Mouse (Mus musculus) limb, embryonic 12.5 days (tissue): ENCODE data around the gene Clec2i. TPM values are rescaled to one million over a fixed set of nuclear protein-coding genes. Genes with fewer than 3 reads are reported as not detected.
A peak's percentile ranks its signal among the peaks of the same experiment; 100 is the strongest.
"Not testable (repeated sequence)": the region's sequence is repeated elsewhere in the genome, so short reads cannot be mapped to it uniquely, and the experiment has no call there.

Experiments
- ATAC-seq: fragments of 200-750 bp; cut with Nextera tagmentation; 2 replicates; pipeline ENCODE4 v1.8.0; 2017; ENCODE audit warnings: low read depth, moderate TSS enrichment; ENCODE audit not compliant: insufficient number of reproducible peaks, insufficient read depth, low FRiP score, low TSS enrichment
- H3K27ac ChIP-seq: fragments of 300-500 bp; sonication (generic); 2 replicates; pipeline ENCODE4 v1.5.1; 2016; ENCODE audit warnings: mild to moderate bottlenecking, moderate library complexity
- H3K27me3 ChIP-seq: fragments of 300-500 bp; sonication (generic); 2 replicates; pipeline ENCODE4 v1.6.1; 2016; ENCODE audit warnings: mild to moderate bottlenecking, moderate library complexity
- H3K36me3 ChIP-seq: fragments of 300-500 bp; sonication (generic); 2 replicates; pipeline ENCODE4 v1.6.1; 2016; ENCODE audit warnings: mild to moderate bottlenecking, moderate library complexity
- H3K4me1 ChIP-seq: fragments of 300-500 bp; sonication (generic); replicated peaks from 2 replicates; pipeline ENCODE4 v1.6.1; 2016
- H3K4me2 ChIP-seq: fragments of 300-500 bp; sonication (generic); 2 replicates; pipeline ENCODE4 v1.6.1; 2016; ENCODE audit warnings: mild to moderate bottlenecking, moderate library complexity
- H3K4me3 ChIP-seq: fragments of 300-500 bp; sonication (generic); replicated peaks from 2 replicates; pipeline ENCODE4 v1.5.1; 2016; ENCODE audit warnings: mild to moderate bottlenecking
- H3K9ac ChIP-seq: fragments of 300-500 bp; sonication (generic); replicated peaks from 2 replicates; pipeline ENCODE4 v1.6.1; 2016; ENCODE audit warnings: mild to moderate bottlenecking, moderate library complexity
- H3K9me3 ChIP-seq: fragments of 300-500 bp; sonication (generic); 2 replicates; pipeline ENCODE4 v1.6.1; 2016; ENCODE audit warnings: mild to moderate bottlenecking, moderate library complexity
- WGBS: fragments of 180-500 bp; shearing (Covaris S2); methylation state at CpG from one replicate; pipeline ENCODE4 v1.1.7; 2016; 5-methylcytosine and 5-hydroxymethylcytosine counted together
- microRNA-seq: library from miRNA; unstranded; fragments of <30 nt; microRNA quantifications from one replicate; pipeline ENCODE4, GENCODE M21; 2017
- polyA plus RNA-seq: library from polyadenylated mRNA; unstranded; fragments of >200 nt; fragmentation: Nextera tagmentation; extraction: Ambion mirVana; gene quantifications from 2 replicates; pipeline ENCODE4 v1.2.1, GENCODE M21; 2016

The Clec2i gene
- polyA plus RNA-seq, 1 experiment from 2014 or later = not detected

DNA sequence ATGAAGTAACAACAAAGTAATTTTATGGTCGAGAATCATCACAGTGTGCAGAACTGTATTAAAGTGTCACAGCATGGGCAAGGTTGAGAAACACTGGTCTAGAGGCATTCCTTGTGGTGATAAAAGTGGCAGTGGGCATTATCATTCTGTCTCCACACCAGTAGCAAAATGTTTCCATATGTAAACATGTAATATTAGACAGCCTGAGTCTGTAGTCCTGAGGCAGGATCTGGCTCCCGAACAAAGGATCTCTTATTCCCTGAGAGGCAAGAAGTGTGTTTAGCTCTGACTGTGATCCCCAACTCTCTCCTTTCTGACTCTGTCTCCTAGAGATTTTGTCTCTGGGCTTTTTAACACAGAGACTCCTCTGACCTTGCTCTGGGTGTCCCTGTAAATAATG lies 45.7 kb downstream of the Clec2i start:
- Histone ChIP-seq H3K27ac (peak overlapping the region; percentile 64; the same call in 1 of the 2 replicates), H3K9ac (no peak overlapping the region), H3K4me2 (no peak overlapping the region), H3K4me3 (no peak overlapping the region), H3K36me3 (no peaks in the 10 kb centered on the region), H3K9me3 (0 out of 2 replicates have a peak, but pooled peaks cover 4% of the 10 kb centered on the region), H3K27me3 (no peaks in the 10 kb centered on the region), H3K4me1 (no peaks in the 10 kb centered on the region)
- whole genome bisulfite sequencing = 51% methylated on average over 2 of the region's 2 CpGs
- peak; percentile 42; the same call in 1 of the 2 replicates for ATAC-seq

DNA sequence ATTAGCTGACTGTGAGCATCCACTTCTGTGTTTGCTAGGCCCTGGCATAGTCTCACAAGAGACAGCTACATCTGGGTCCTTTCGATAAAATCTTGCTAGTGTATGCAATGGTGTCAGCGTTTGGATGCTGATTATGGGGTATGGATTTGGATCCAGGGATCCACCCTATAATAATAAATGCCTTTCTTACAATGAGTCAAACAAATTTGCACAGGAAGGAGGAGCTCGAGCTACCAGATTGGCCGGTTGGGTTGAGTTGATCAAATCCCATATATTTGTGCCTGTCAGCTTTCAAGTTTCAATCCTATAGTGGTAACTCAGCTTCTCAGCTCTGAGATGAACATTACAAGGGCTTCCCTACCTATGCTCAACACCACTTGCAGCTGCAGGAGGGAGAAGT lies 46.7 kb downstream of the Clec2i start, which contains the start of gene Clec2g:
TSS of gene Clec2g (plus strand) at position 301 of the 400 bp plus-strand sequence.
- not testable (repeated sequence) for H3K27me3 ChIP-seq, ATAC-seq, H3K36me3 ChIP-seq, H3K4me1 ChIP-seq, H3K9me3 ChIP-seq, H3K4me3 ChIP-seq, H3K4me2 ChIP-seq, H3K9ac ChIP-seq
- 95% methylated on average over 4 of the region's 4 CpGs for WGBS
- H3K27ac ChIP-seq = peak within 1 kb of the TSS; percentile 64; the same call in 1 of the 2 replicates

DNA sequence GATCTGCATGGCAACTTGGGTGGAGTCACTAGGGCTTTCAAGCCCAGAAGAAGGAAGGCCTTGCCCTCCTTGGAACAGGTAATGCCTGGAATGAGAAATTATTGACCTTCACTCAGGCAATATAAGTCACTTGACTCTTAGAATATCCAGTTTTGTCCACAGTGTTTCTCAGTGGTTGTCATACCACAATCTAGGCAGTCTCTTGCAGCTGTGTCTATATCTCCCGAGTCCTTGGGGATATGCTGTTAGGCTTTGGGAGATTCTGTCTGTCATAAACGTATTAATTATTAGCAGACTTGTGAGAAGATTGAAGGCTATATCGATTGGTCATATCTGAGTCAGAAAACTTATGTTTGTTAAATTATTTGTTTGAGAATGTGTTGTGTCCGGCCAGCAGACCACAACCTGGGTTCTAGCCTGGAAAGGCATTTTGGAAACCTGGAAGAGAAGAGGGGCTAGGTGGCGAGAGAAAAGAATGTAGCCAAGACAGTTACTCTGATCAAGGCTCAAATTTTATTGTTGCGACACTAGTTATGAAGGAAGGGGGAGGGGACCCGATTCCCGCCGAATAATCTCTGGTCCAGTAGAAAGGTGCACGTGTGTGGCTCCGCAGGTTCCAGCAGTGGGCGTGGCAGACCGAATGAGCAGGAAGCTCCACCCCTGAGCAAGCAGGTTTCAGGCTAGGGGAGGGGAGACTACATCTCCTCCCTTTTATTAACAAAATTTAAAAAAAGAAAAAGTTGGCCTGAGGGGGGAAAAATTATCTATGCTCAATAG lies 48.7 kb downstream of the Clec2i start:
- H3K9me3 ChIP-seq = not testable (repeated sequence)
- 93% methylated on average over 5 of the region's 13 CpGs for WGBS

DNA sequence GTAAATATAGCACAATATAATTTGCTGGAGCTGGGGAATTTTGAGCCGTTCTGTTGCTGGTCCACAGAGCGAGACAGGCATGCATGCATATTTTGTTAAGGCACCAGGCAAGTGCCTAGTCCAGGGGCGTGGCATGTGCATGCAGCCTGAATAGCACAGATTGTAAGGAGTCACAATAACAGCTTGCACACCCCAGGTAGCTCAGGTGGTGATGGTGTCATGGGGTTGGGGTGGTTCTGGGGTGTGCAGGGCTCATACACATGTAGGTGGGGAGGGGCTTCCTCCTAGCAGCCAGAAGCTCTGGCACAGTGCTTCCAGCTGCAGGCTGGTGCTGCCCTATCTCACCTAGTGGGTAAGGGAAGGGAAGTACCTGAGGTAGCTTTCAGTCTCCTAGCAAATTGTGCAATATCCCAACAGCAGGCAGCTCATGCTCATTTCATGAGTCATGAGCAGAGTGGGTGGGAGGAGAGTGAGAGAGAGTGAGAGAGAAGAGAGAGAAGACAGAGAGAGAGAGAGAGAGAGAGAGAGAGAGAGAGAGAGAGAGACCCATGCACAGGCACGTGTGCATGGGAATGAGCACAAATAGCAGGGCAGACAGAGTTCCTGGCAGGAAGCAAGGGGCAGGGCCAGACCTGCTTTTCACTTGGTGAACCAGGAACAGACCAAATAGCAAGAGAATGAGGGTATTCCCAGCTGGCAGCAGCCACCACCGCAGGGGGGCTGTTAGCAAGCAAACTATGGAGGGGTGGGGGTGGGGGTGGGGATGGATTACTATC lies 54.4 kb downstream of the Clec2i start:
- no peak overlapping the region for H3K4me2 ChIP-seq
- WGBS = 73% methylated on average over 5 of the region's 5 CpGs
- no peak for ATAC-seq
- H3K9ac ChIP-seq = no peak overlapping the region
- no peaks in the 10 kb centered on the region for H3K36me3 ChIP-seq
- H3K27ac ChIP-seq = no peak overlapping the region
- H3K27me3 ChIP-seq = no peaks in the 10 kb centered on the region
- H3K9me3 ChIP-seq = peaks cover 10% of the 10 kb centered on the region
- no peaks in the 10 kb centered on the region for H3K4me1 ChIP-seq
- no peak overlapping the region for H3K4me3 ChIP-seq

More for the DNA sequence above, 48.7 kb downstream of the Clec2i start:
- not testable (repeated sequence) for H3K27me3 ChIP-seq, H3K4me2 ChIP-seq, H3K36me3 ChIP-seq, H3K4me1 ChIP-seq, H3K9ac ChIP-seq, ATAC-seq, H3K4me3 ChIP-seq, H3K27ac ChIP-seq

DNA sequence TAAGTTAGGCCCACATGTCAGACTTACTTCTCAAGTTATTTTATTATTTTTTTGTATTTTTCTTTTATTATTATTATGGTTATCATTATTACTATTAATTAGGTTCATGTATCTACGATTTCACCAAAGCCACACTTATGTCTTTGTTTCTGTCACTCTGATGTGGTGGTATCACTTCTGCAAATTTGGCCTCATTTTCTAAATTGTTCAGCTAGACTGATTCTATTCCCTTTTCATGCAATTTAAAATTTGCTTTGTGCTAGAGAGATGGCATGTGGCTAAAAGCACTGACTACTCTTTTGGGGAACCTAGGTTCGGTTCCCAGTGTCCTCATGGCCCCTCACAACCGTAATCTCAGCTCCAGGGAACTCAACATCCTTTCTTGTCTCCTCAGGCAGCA lies 58.2 kb downstream of the Clec2i start:
- Histone ChIP-seq H3K4me2 (no peak overlapping the region), H3K4me3 (no peak overlapping the region), H3K9me3 (peaks cover 10% of the 10 kb centered on the region), H3K27me3 (no peaks in the 10 kb centered on the region), H3K9ac (no peak overlapping the region), H3K36me3 (no peaks in the 10 kb centered on the region), H3K27ac (no peak overlapping the region), H3K4me1 (no peaks in the 10 kb centered on the region)
- WGBS = 83% methylated on average over 3 of the region's 3 CpGs
- no peak for ATAC-seq

Small RNA genes within 50 kb of the gene (microRNA-seq; reads per million reads assigned to microRNA genes)
- gene Gm27336 = not detected

Other genes with a start within 250 kb of the Clec2i start
- gene Clec2h, start 225.2 kb upstream of the Clec2i start, polyA plus RNA-seq = not detected in 2 replicates
- not detected in 2 replicates for gene Klrb1, start 164.5 kb upstream of the Clec2i start, polyA plus RNA-seq
- not detected in 2 replicates for gene Klrb1c, start 98.4 kb upstream of the Clec2i start, polyA plus RNA-seq
- not detected in 2 replicates for gene Gm44511, start 61.3 kb upstream of the Clec2i start, polyA plus RNA-seq
- gene Klrb1b, start 61.3 kb upstream of the Clec2i start, polyA plus RNA-seq = not detected in 2 replicates
- gene BC035044, start 3.5 kb downstream of the Clec2i start, polyA plus RNA-seq = 0.51 and 0.70 TPM in 2 replicates
- gene Clec2g, start 46.8 kb downstream of the Clec2i start, polyA plus RNA-seq = not detected in 2 replicates
- 0.13 TPM in 1 of 2 replicates, not detected in the other for gene Klrb1f, start 158.3 kb downstream of the Clec2i start, polyA plus RNA-seq
- not detected in 2 replicates for gene Clec2e, start 213.3 kb downstream of the Clec2i start, polyA plus RNA-seq